Mouse (Mus musculus) liver, postnatal 0 days (tissue): ENCODE measurements around the gene Cnot10. TPM values are rescaled to one million over a fixed set of nuclear protein-coding genes. Genes with fewer than 3 reads are reported as not detected.
A peak's percentile ranks its signal among the peaks of the same experiment; 100 is the strongest.

Experiments
- ATAC-seq: fragments of 200-750 bp; cut with Nextera tagmentation; 2 replicates; pipeline ENCODE4 v1.8.0; 2017; ENCODE audit warnings: mild to moderate bottlenecking, moderate library complexity
- DNase-seq: peaks from one replicate; pipeline ENCODE4 v3.0.0-alpha.2; 2016
- H3K27ac ChIP-seq: fragments of 300-500 bp; sonication (generic); 2 replicates; pipeline ENCODE4 v1.5.1; 2014; ENCODE audit warnings: antibody characterized with exemption, moderate library complexity, mild to moderate bottlenecking, low read depth
- H3K27me3 ChIP-seq: fragments of 300-500 bp; sonication (generic); 2 replicates; pipeline ENCODE4 v1.6.1; 2014; ENCODE audit warnings: low read length, control low read depth, mixed read lengths; ENCODE audit not compliant: insufficient read depth
- H3K36me3 ChIP-seq: fragments of 300-500 bp; sonication (generic); replicated peaks from 2 replicates; pipeline ENCODE4 v1.6.1; 2014; ENCODE audit warnings: mild to moderate bottlenecking, control low read depth, low read length, moderate library complexity, mixed read lengths; ENCODE audit not compliant: insufficient read depth
- H3K4me1 ChIP-seq: fragments of 300-500 bp; sonication (generic); 2 replicates; pipeline ENCODE4 v1.6.1; 2014; ENCODE audit warnings: antibody characterized with exemption, mild to moderate bottlenecking, control low read depth; ENCODE audit not compliant: insufficient read depth
- H3K4me2 ChIP-seq: fragments of 300-500 bp; sonication (generic); 2 replicates; pipeline ENCODE4 v1.6.1; 2014; ENCODE audit warnings: low read depth, mild to moderate bottlenecking, low read length, moderate library complexity, mixed read lengths
- H3K4me3 ChIP-seq: fragments of 300-500 bp; sonication (generic); 2 replicates; pipeline ENCODE4 v1.5.1; 2014; ENCODE audit warnings: low read depth, low read length
- H3K9ac ChIP-seq: fragments of 300-500 bp; sonication (generic); replicated peaks from 2 replicates; pipeline ENCODE4 v1.6.1; 2014; ENCODE audit warnings: mild to moderate bottlenecking, moderate library complexity
- H3K9me3 ChIP-seq: fragments of 300-500 bp; sonication (generic); 2 replicates; pipeline ENCODE4 v1.6.1; 2016; ENCODE audit warnings: mild to moderate bottlenecking, control low read depth, low read length, mixed read lengths
- CTCF ChIP-seq: sonication (generic); IDR thresholded peaks from 2 replicates; pipeline ENCODE4 v1.5.1; 2016; ENCODE audit warnings: antibody characterized with exemption, low read depth
- EP300 ChIP-seq: IDR thresholded peaks from 2 replicates; pipeline ENCODE4 v1.6.1; 2016; ENCODE audit warnings: antibody characterized with exemption, low read depth, mild to moderate bottlenecking
- WGBS: fragments of 180-500 bp; shearing (Covaris S2); extraction: QIAGEN DNeasy Blood & Tissue Kit; methylation state at CpG from one replicate; pipeline ENCODE4 v1.1.7; 2014; ENCODE audit not compliant: insufficient replicate concordance; 5-methylcytosine and 5-hydroxymethylcytosine counted together
- polyA plus RNA-seq: library from polyadenylated mRNA; unstranded; fragments of >200 nt; fragmentation: Nextera tagmentation; extraction: Ambion mirVana; gene quantifications from 2 replicates; pipeline ENCODE4 v1.2.1, GENCODE M21; 2015

Gene Cnot10
- polyA plus RNA-seq, 1 experiment from 2014 or later: 15.8 TPM

- Histone ChIP-seq H3K27ac (0 out of 2 replicates have a peak overlapping the region, but pooled peaks have one; percentile 34), H3K4me3 (no peak overlapping the region)
These were observed 82.9 kb downstream of the Cnot10 start for GRCm38 (mm10) chr9:114557086-114557485.

GRCm38 (mm10) chr9:114556276-114556855, 83.6 kb downstream of the Cnot10 start:
- DNase-seq (no peak), ATAC-seq (peak; percentile 27; the same call in 1 of the 2 replicates)
- no peak for TF ChIP-seq EP300
- no peak for TF ChIP-seq CTCF
- Histone ChIP-seq H3K4me2 (peak overlapping the region; percentile 58), H3K36me3 (no peaks in the 10 kb centered on the region), H3K9ac (0 out of 2 replicates have a peak overlapping the region, but pooled peaks have one; percentile 13), H3K9me3 (no peaks in the 10 kb centered on the region), H3K27me3 (peaks cover 19% of the 10 kb centered on the region), H3K4me1 (0 out of 2 replicates have a peak, but pooled peaks cover 7% of the 10 kb centered on the region), H3K27ac (peak overlapping the region; percentile 34; the same call in 1 of the 2 replicates), H3K4me3 (0 out of 2 replicates have a peak overlapping the region, but pooled peaks have one; percentile 29)
- WGBS: 53% methylated on average over 10 of the region's 10 CpGs

More at GRCm38 (mm10) chr9:114557086-114557485, 82.9 kb downstream of the Cnot10 start:
- Histone ChIP-seq H3K9ac (no peak overlapping the region), H3K36me3 (no peaks in the 10 kb centered on the region), H3K4me2 (peak overlapping the region; percentile 58; the same call in 1 of the 2 replicates), H3K9me3 (no peaks in the 10 kb centered on the region), H3K27me3 (peaks cover 26% of the 10 kb centered on the region), H3K4me1 (0 out of 2 replicates have a peak, but pooled peaks cover 7% of the 10 kb centered on the region)
- no peak for DNase-seq
- TF ChIP-seq EP300 (no peak), CTCF (no peak)
- no peak for ATAC-seq
- WGBS: 29% methylated on average over 7 of the region's 7 CpGs

GRCm38 (mm10) chr9:114554355-114554979, 85.5 kb downstream of the Cnot10 start:
- Histone ChIP-seq H3K9me3 (no peaks in the 10 kb centered on the region), H3K27ac (peak overlapping the region; percentile 18; the same call in 1 of the 2 replicates), H3K27me3 (peaks cover 3% of the 10 kb centered on the region; the same call in 1 of the 2 replicates), H3K36me3 (no peaks in the 10 kb centered on the region), H3K4me2 (no peak overlapping the region), H3K4me3 (no peak overlapping the region), H3K4me1 (0 out of 2 replicates have a peak, but pooled peaks cover 9% of the 10 kb centered on the region), H3K9ac (no peak overlapping the region)
- DNase-seq (peak; percentile 88), ATAC-seq (peak; percentile 93)
- WGBS: 75% methylated on average over 5 of the region's 5 CpGs
- TF ChIP-seq EP300: no peak
- no peak for TF ChIP-seq CTCF

- DNase-seq (no peak), ATAC-seq (no peak)
- H3K27me3 ChIP-seq: peaks cover under 1% of the 10 kb centered on the region; the same call in 1 of the 2 replicates
These were observed 86.2 kb downstream of the Cnot10 start for GRCm38 (mm10) chr9:114553828-114554227.

GRCm38 (mm10) chr9:114550033-114550432, 90.0 kb downstream of the Cnot10 start:
- no peaks in the 10 kb centered on the region for H3K27me3 ChIP-seq
- no peaks in the 10 kb centered on the region for H3K36me3 ChIP-seq
- H3K4me3 ChIP-seq: no peak overlapping the region
- ATAC-seq (no peak), DNase-seq (no peak)
- H3K4me1 ChIP-seq: peaks cover 33% of the 10 kb centered on the region
- TF ChIP-seq EP300 (no peak), CTCF (no peak)
- no peaks in the 10 kb centered on the region for H3K9me3 ChIP-seq
- no peak overlapping the region for H3K4me2 ChIP-seq
- H3K9ac ChIP-seq: no peak overlapping the region
- H3K27ac ChIP-seq: no peak overlapping the region
- 40% methylated on average over 6 of the region's 6 CpGs for WGBS

More at GRCm38 (mm10) chr9:114553828-114554227, 86.2 kb downstream of the Cnot10 start:
- H3K4me2 ChIP-seq: no peak overlapping the region
- peaks cover 11% of the 10 kb centered on the region; the same call in 1 of the 2 replicates for H3K4me1 ChIP-seq
- peak overlapping the region; percentile 18; the same call in 1 of the 2 replicates for H3K27ac ChIP-seq
- H3K9ac ChIP-seq: no peak overlapping the region
- no peaks in the 10 kb centered on the region for H3K9me3 ChIP-seq
- H3K4me3 ChIP-seq: no peak overlapping the region
- TF ChIP-seq EP300 (no peak), CTCF (no peak)
- no peaks in the 10 kb centered on the region for H3K36me3 ChIP-seq

- no peak for TF ChIP-seq EP300
- TF ChIP-seq CTCF: no peak
- Histone ChIP-seq H3K4me3 (no peak overlapping the region), H3K27ac (no peak overlapping the region), H3K27me3 (no peaks in the 10 kb centered on the region), H3K9me3 (no peaks in the 10 kb centered on the region), H3K4me2 (no peak overlapping the region), H3K9ac (no peak overlapping the region), H3K36me3 (no peaks in the 10 kb centered on the region), H3K4me1 (peaks cover 35% of the 10 kb centered on the region)
- 52% methylated on average over 5 of the region's 5 CpGs for WGBS
- ATAC-seq (no peak), DNase-seq (no peak)
These were observed 90.9 kb downstream of the Cnot10 start for GRCm38 (mm10) chr9:114549117-114549516.
